Mouse (Mus musculus): ENCODE measurements around the gene Cox16.
A peak's percentile ranks its signal among the peaks of the same experiment; 100 is the strongest.
"Not testable (repeated sequence)": the region's sequence is repeated elsewhere in the genome, so short reads cannot be mapped to it uniquely, and the experiment has no call there.

Cox16 gene

GRCm38 (mm10) chr12:81484727-81485191, at the start of gene Cox16:
Cox16 (minus strand) TSS chr12:81485127.
- peak; percentile 79 for DNase-seq

GRCm38 (mm10) chr12:81533029-81533419, 48.1 kb upstream of the Cox16 start:
- DNase-seq, result no peak

- DNase-seq, result peak; percentile 80
Measured at GRCm38 (mm10) chr12:81532316-81533028, 47.5 kb upstream of the Cox16 start, which contains the start of the genes Gm20498 and Synj2bp. Gm20498 (minus strand) TSS chr12:81532905. Synj2bp (minus strand) TSS chr12:81532911.

- not testable (repeated sequence) for DNase-seq
Measured at GRCm38 (mm10) chr12:81530587-81530986, 45.7 kb upstream of the Cox16 start.

GRCm38 (mm10) chr12:81496906-81497305, 12.0 kb upstream of the Cox16 start:
- DNase-seq, result not testable (repeated sequence)

- no peak for DNase-seq
Measured at GRCm38 (mm10) chr12:81490491-81490890, 5.6 kb upstream of the Cox16 start.

GRCm38 (mm10) chr12:81485311-81485710, 384 bp upstream of the Cox16 start:
- peak; percentile 9 for DNase-seq

GRCm38 (mm10) chr12:81484212-81484611, 715 bp downstream of the Cox16 start:
- no peak for DNase-seq

GRCm38 (mm10) chr12:81483656-81484055, 1.3 kb downstream of the Cox16 start:
- DNase-seq, result peak; percentile 13

GRCm38 (mm10) chr12:81459051-81459450, 25.9 kb downstream of the Cox16 start:
- not testable (repeated sequence) for DNase-seq

GRCm38 (mm10) chr12:81438985-81439384, 45.9 kb downstream of the Cox16 start:
- not testable (repeated sequence) for DNase-seq

GRCm38 (mm10) chr12:81434778-81435177, 50.1 kb downstream of the Cox16 start:
- not testable (repeated sequence) for DNase-seq

- DNase-seq, result no peak
Measured at GRCm38 (mm10) chr12:81421846-81422245, 63.1 kb downstream of the Cox16 start, which contains the start of gene Adam4. Adam4 (minus strand) TSS chr12:81421946.

GRCm38 (mm10) chr12:81413211-81413610, 71.7 kb downstream of the Cox16 start:
- no peak for DNase-seq

GRCm38 (mm10) chr12:81408966-81409365, 76.0 kb downstream of the Cox16 start:
- DNase-seq, result no peak

- peak; percentile 57 for DNase-seq
Measured at GRCm38 (mm10) chr12:81402187-81402586, 82.7 kb downstream of the Cox16 start.

- DNase-seq, result not testable (repeated sequence)
Measured at GRCm38 (mm10) chr12:81379364-81379763, 105.6 kb downstream of the Cox16 start, which contains the start of gene Gm4787. Gm4787 (minus strand) TSS chr12:81379464.

- no peak for DNase-seq
Measured at GRCm38 (mm10) chr12:81333841-81334240, 151.1 kb downstream of the Cox16 start.

GRCm38 (mm10) chr12:81332875-81333421, 152.0 kb downstream of the Cox16 start, which contains the start of gene Slc8a3:
Slc8a3 (minus strand) TSS chr12:81333180.
- peak; percentile 67 for DNase-seq

GRCm38 (mm10) chr12:81331937-81332874, 152.7 kb downstream of the Cox16 start:
- DNase-seq, result peak; percentile 78

- no peak for DNase-seq
Measured at GRCm38 (mm10) chr12:81331046-81331638, 153.8 kb downstream of the Cox16 start.

GRCm38 (mm10) chr12:81324991-81325390, 159.9 kb downstream of the Cox16 start:
- DNase-seq, result no peak

Data from cerebellum, adult 11 months (tissue).